Mouse (Mus musculus) brain, embryonic 14.5 days (tissue): ENCODE results near the gene Tenm2. TPM values are rescaled to one million over a fixed set of nuclear protein-coding genes. Genes with fewer than 3 reads are reported as not detected.

Experiments used
- DNase-seq: peaks from one replicate; pipeline ENCODE4 v3.0.0-alpha.2; 2011; ENCODE audit warnings: low read depth
- CTCF ChIP-seq: fragments of 200-500 bp; IDR thresholded peaks from 2 replicates; pipeline ENCODE4 v1.5.1; 2012; ENCODE audit warnings: inconsistent platforms, mild to moderate bottlenecking, moderate library complexity, borderline replicate concordance; ENCODE audit not compliant: insufficient read depth, insufficient read length; ENCODE audit errors: extremely low read depth
- POLR2A ChIP-seq: fragments of 200-500 bp; IDR thresholded peaks from 2 replicates; pipeline ENCODE4 v1.6.1; 2012; ENCODE audit warnings: mild to moderate bottlenecking, inconsistent platforms, borderline replicate concordance; ENCODE audit not compliant: poor library complexity, insufficient read depth, insufficient read length, severe bottlenecking; ENCODE audit errors: extremely low read depth
- polyA plus RNA-seq: library from polyadenylated mRNA; depleted of rRNA; stranded (reverse); fragments of >200 nt; gene quantifications from 2 replicates; pipeline ENCODE4 v1.2.3, GENCODE M21; 2012

Gene Tenm2
- polyA plus RNA-seq, 1 experiment, result 47.2 TPM

GRCm38 (mm10) chr11:36331408-36332178 lies 904.2 kb downstream of the Tenm2 start:
- TF ChIP-seq POLR2A, result no peak
- no peak for TF ChIP-seq CTCF
- peak; percentile 58 for DNase-seq

GRCm38 (mm10) chr11:36327243-36327642 lies 908.5 kb downstream of the Tenm2 start:
- TF ChIP-seq CTCF, result no peak
- TF ChIP-seq POLR2A, result no peak

GRCm38 (mm10) chr11:36309317-36309716 lies 926.4 kb downstream of the Tenm2 start:
- no peak for DNase-seq
- TF ChIP-seq POLR2A, result no peak
- TF ChIP-seq CTCF, result no peak

More at GRCm38 (mm10) chr11:36327243-36327642, 908.5 kb downstream of the Tenm2 start:
- DNase-seq, result no peak

- DNase-seq, result no peak
- TF ChIP-seq POLR2A (no peak), CTCF (no peak)
These were observed 928.5 kb downstream of the Tenm2 start for GRCm38 (mm10) chr11:36307276-36307675.

- DNase-seq, result no peak
- no peak for TF ChIP-seq POLR2A
- no peak for TF ChIP-seq CTCF
These were observed 930.3 kb downstream of the Tenm2 start for GRCm38 (mm10) chr11:36305348-36305950.

- peak; percentile 52 for DNase-seq
- no peak for TF ChIP-seq POLR2A
- no peak for TF ChIP-seq CTCF
These were observed 932.8 kb downstream of the Tenm2 start for GRCm38 (mm10) chr11:36302913-36303371.

GRCm38 (mm10) chr11:36302096-36302495 lies 933.7 kb downstream of the Tenm2 start:
- TF ChIP-seq CTCF (no peak), POLR2A (no peak)
- peak; percentile 48 for DNase-seq

GRCm38 (mm10) chr11:36296568-36296967 lies 939.2 kb downstream of the Tenm2 start:
- TF ChIP-seq POLR2A (no peak), CTCF (no peak)
- no peak for DNase-seq

GRCm38 (mm10) chr11:36292206-36292605 lies 943.6 kb downstream of the Tenm2 start:
- TF ChIP-seq CTCF, result 0 out of 2 replicates have a peak, but pooled peaks have one; percentile 37
- TF ChIP-seq POLR2A, result no peak
- DNase-seq, result no peak

- TF ChIP-seq POLR2A, result no peak
- no peak for TF ChIP-seq CTCF
These were observed 949.5 kb downstream of the Tenm2 start for GRCm38 (mm10) chr11:36286246-36286645.

GRCm38 (mm10) chr11:36280533-36280932 lies 955.2 kb downstream of the Tenm2 start:
- TF ChIP-seq POLR2A (no peak), CTCF (no peak)
- DNase-seq, result no peak

More at GRCm38 (mm10) chr11:36286246-36286645, 949.5 kb downstream of the Tenm2 start:
- no peak for DNase-seq
